Mouse (Mus musculus) lung, adult 2 months (tissue): ENCODE results near the gene Mbnl2.

ENCODE experiments used
- CTCF ChIP-seq: fragments of 200-500 bp; IDR thresholded peaks from 2 replicates; pipeline ENCODE4 v1.5.1; 2011; ENCODE audit warnings: mild to moderate bottlenecking, low read length, control low read depth; ENCODE audit not compliant: insufficient read depth
- POLR2A ChIP-seq: fragments of 200-500 bp; IDR thresholded peaks from 2 replicates; pipeline ENCODE4 v1.6.1; 2011; ENCODE audit warnings: low read depth, mild to moderate bottlenecking, control low read depth, low read length, borderline replicate concordance; ENCODE audit errors: extremely low read depth

GRCm38 (mm10) chr14:120300814-120301213 is 25.3 kb downstream of the Mbnl2 start:
- TF ChIP-seq CTCF: no peak
- no peak for TF ChIP-seq POLR2A
